Comparison of ENCODE assay signal across 26 mouse cellular contexts in genomic region chr4:137271856-137272255, GRCm38 (mm10). TPM values are rescaled to one million over a fixed set of nuclear protein-coding genes. Genes with fewer than 3 reads are reported as not detected.
DNase-seq lines count a peak whose midpoint lies in the region; ATAC-seq lines count a peak whose summit lies in the region.
"Had no signal": no experiment of that assay in that cellular context is flagged by ENCODE, and none has a peak within 500 bp of the region (broad histone marks: within the 10 kb centered on the region; RNA-seq: fewer than 3 reads in every experiment).

No protein-coding gene starts in this region.

- peak; percentile 55 to 56 for DNase-seq in heart, adult 18-20 months
- DNase-seq in heart, postnatal 25 days (ENCODE audit: low spot score) = no peak
- peak; percentile 46 to 67 for DNase-seq in heart, postnatal 10 days
- peak; percentile 32 to 37 for DNase-seq in heart, postnatal 36 days
- DNase-seq: adrenal gland, adult 8-10 months; adrenal gland, postnatal 25 days; cerebellum, adult 18-20 months; cerebellum, adult 9-10 months; forebrain, postnatal 0 days; gastrocnemius, adult 2 months; gastrocnemius, postnatal 14 days; kidney, adult 18-20 months; kidney, adult 9 months had no signal

- H3K4me1 ChIP-seq in heart, embryonic 12.5 days (replicated peaks) = peaks cover 16% of the 10 kb centered on the region
- peaks cover 14% of the 10 kb centered on the region for H3K4me1 ChIP-seq in intestine, embryonic 15.5 days (replicated peaks)

- ATAC-seq in heart, embryonic 12.5 days (ENCODE audit: insufficient number of reproducible peaks, low FRiP score) = no peak
- no peak for ATAC-seq in intestine, embryonic 15.5 days
- ATAC-seq: CD4-positive, CD25-positive, alpha-beta regulatory T cell, adult 4 months; forebrain, embryonic 14.5 days; forebrain, postnatal 0 days; hindbrain, embryonic 16.5 days; intestine, embryonic 16.5 days had no signal

- H3K4me2 ChIP-seq in heart, embryonic 12.5 days = no peak overlapping the region
- no peak overlapping the region for H3K4me2 ChIP-seq in intestine, embryonic 15.5 days (replicated peaks)
- H3K4me2 ChIP-seq: embryonic facial prominence, embryonic 12.5 days; embryonic facial prominence, embryonic 15.5 days; heart, embryonic 15.5 days; hindbrain, embryonic 13.5 days had no signal

- 67% methylated on average over 8 of the region's 8 CpGs for WGBS in heart, embryonic 12.5 days
- WGBS in intestine, embryonic 15.5 days = 83% methylated on average over 8 of the region's 8 CpGs

- H3K27ac ChIP-seq in heart, embryonic 12.5 days (ENCODE audit: poor library complexity, severe bottlenecking) = no peak overlapping the region
- H3K27ac ChIP-seq in intestine, embryonic 15.5 days = no peak overlapping the region
- H3K27ac ChIP-seq: embryonic facial prominence, embryonic 12.5 days; embryonic facial prominence, embryonic 15.5 days; gastrocnemius, adult 2 months; heart, embryonic 15.5 days; hindbrain, embryonic 13.5 days had no signal

- no peak overlapping the region for H3K9ac ChIP-seq in heart, embryonic 12.5 days
- no peak overlapping the region for H3K9ac ChIP-seq in intestine, embryonic 15.5 days
- H3K9ac ChIP-seq: embryonic facial prominence, embryonic 12.5 days; embryonic facial prominence, embryonic 15.5 days; forebrain, postnatal 0 days; heart, embryonic 15.5 days; hindbrain, embryonic 13.5 days had no signal

- no peaks in the 10 kb centered on the region for H3K36me3 ChIP-seq in heart, embryonic 12.5 days
- H3K36me3 ChIP-seq in intestine, embryonic 15.5 days = no peaks in the 10 kb centered on the region
- H3K36me3 ChIP-seq: embryonic facial prominence, embryonic 12.5 days; embryonic facial prominence, embryonic 15.5 days; heart, embryonic 15.5 days; hindbrain, embryonic 13.5 days had no signal

- no peaks in the 10 kb centered on the region for H3K9me3 ChIP-seq in heart, embryonic 12.5 days (replicated peaks)
- H3K9me3 ChIP-seq in intestine, embryonic 15.5 days = no peaks in the 10 kb centered on the region
- H3K9me3 ChIP-seq: embryonic facial prominence, embryonic 12.5 days; embryonic facial prominence, embryonic 15.5 days; heart, embryonic 15.5 days; hindbrain, embryonic 13.5 days had no signal

- H3K27me3 ChIP-seq in heart, embryonic 12.5 days (replicated peaks) = peaks cover 42% of the 10 kb centered on the region
- H3K27me3 ChIP-seq in intestine, embryonic 15.5 days (replicated peaks) = peaks cover 18% of the 10 kb centered on the region

- intact Hi-C loops in heart, postnatal 25 days (cut with DNase I) = loop anchor here (5.0 kb wide), 1 partner anchor 90 kb away; no protein-coding TSS in a partner anchor
- intact Hi-C loops in heart, postnatal 10 days (cut with DNase I) = no loop called here
- intact Hi-C loops in heart, postnatal 36 days (cut with DNase I) = no loop called here

- no peak overlapping the region for H3K4me3 ChIP-seq in heart, embryonic 12.5 days
- H3K4me3 ChIP-seq in intestine, embryonic 15.5 days (replicated peaks) = no peak overlapping the region
- H3K4me3 ChIP-seq: embryonic facial prominence, embryonic 12.5 days; embryonic facial prominence, embryonic 15.5 days; gastrocnemius, adult 2 months; heart, embryonic 15.5 days; hindbrain, embryonic 13.5 days had no signal

RNA-seq across cellular contexts. Expression of gene Wnt4, which starts 5.4 kb away (rescaled TPM):
- total RNA-seq in heart, adult 18-20 months (2021) = under 1 TPM; 0.28 to 0.32 TPM
- under 1 TPM; 0.22 to 0.26 TPM for total RNA-seq in heart, postnatal 25 days (2021)
- total RNA-seq in heart, postnatal 10 days (2021) = under 1 TPM; 0.48 to 0.84 TPM
- 2.7 and 3.1 TPM in 2 replicates for polyA plus RNA-seq in heart, embryonic 12.5 days (2016; fragmentation: Nextera tagmentation; extraction: Ambion mirVana)
- total RNA-seq in heart, postnatal 36 days (2021) = under 1 TPM; 0.17 to 0.19 TPM
- polyA plus RNA-seq in intestine, embryonic 15.5 days (2015; fragmentation: Nextera tagmentation; extraction: Ambion mirVana) = 2.8 and 4.0 TPM in 2 replicates
- total RNA-seq: common myeloid progenitor, adult 5-6 weeks; hematopoietic stem cell, adult 5-6 weeks; MEL had no signal
